Mouse (Mus musculus) intestine, postnatal 0 days (tissue): ENCODE data around the gene Olfr652. TPM values are rescaled to one million over a fixed set of nuclear protein-coding genes. Genes with fewer than 3 reads are reported as not detected.

Experiments
- ATAC-seq: fragments of 200-750 bp; cut with Nextera tagmentation; 2 replicates; pipeline ENCODE4 v1.8.0; 2017; ENCODE audit warnings: mild to moderate bottlenecking, moderate TSS enrichment, moderate library complexity
- H3K27ac ChIP-seq: fragments of 300-500 bp; sonication (generic); 2 replicates; pipeline ENCODE4 v1.5.1; 2014; ENCODE audit warnings: mild to moderate bottlenecking, low read depth, low read length, moderate library complexity
- H3K27me3 ChIP-seq: fragments of 300-500 bp; sonication (generic); replicated peaks from 2 replicates; pipeline ENCODE4 v1.6.1; 2014; ENCODE audit warnings: low read length, mixed read lengths; ENCODE audit not compliant: control insufficient read depth, insufficient read depth
- H3K36me3 ChIP-seq: fragments of 300-500 bp; sonication (generic); 2 replicates; pipeline ENCODE4 v1.6.1; 2014; ENCODE audit warnings: mild to moderate bottlenecking, moderate library complexity; ENCODE audit not compliant: control insufficient read depth, insufficient read depth
- H3K4me1 ChIP-seq: fragments of 300-500 bp; sonication (generic); replicated peaks from 2 replicates; pipeline ENCODE4 v1.6.1; 2014; ENCODE audit warnings: antibody characterized with exemption, low read length, mixed read lengths; ENCODE audit not compliant: control insufficient read depth, insufficient read depth
- H3K4me2 ChIP-seq: fragments of 300-500 bp; sonication (generic); replicated peaks from 2 replicates; pipeline ENCODE4 v1.6.1; 2014; ENCODE audit warnings: low read depth, mild to moderate bottlenecking, moderate library complexity
- H3K4me3 ChIP-seq: fragments of 300-500 bp; sonication (generic); 2 replicates; pipeline ENCODE4 v1.5.1; 2014; ENCODE audit warnings: low read depth, low read length
- H3K9ac ChIP-seq: fragments of 300-500 bp; sonication (generic); 2 replicates; pipeline ENCODE4 v1.6.1; 2014; ENCODE audit warnings: mild to moderate bottlenecking, low read depth, low read length
- H3K9me3 ChIP-seq: fragments of 300-500 bp; sonication (generic); 2 replicates; pipeline ENCODE4 v1.6.1; 2016; ENCODE audit warnings: mixed run types; ENCODE audit not compliant: control insufficient read depth
- CTCF ChIP-seq: sonication (generic); IDR thresholded peaks from 2 replicates; pipeline ENCODE4 v1.5.1; 2016; ENCODE audit warnings: low read depth, mild to moderate bottlenecking, control low read depth, antibody characterized with exemption, moderate library complexity
- WGBS: fragments of 180-500 bp; shearing (Covaris S2); extraction: QIAGEN DNeasy Blood & Tissue Kit; methylation state at CpG from one replicate; pipeline ENCODE4 v1.1.7; 2014; 5-methylcytosine and 5-hydroxymethylcytosine counted together
- polyA plus RNA-seq: library from polyadenylated mRNA; unstranded; fragments of >200 nt; fragmentation: Nextera tagmentation; extraction: Ambion mirVana; gene quantifications from 2 replicates; pipeline ENCODE4 v1.2.1, GENCODE M21; 2015

Olfr652 gene
- polyA plus RNA-seq, 1 experiment from 2014 or later: not detected

DNA sequence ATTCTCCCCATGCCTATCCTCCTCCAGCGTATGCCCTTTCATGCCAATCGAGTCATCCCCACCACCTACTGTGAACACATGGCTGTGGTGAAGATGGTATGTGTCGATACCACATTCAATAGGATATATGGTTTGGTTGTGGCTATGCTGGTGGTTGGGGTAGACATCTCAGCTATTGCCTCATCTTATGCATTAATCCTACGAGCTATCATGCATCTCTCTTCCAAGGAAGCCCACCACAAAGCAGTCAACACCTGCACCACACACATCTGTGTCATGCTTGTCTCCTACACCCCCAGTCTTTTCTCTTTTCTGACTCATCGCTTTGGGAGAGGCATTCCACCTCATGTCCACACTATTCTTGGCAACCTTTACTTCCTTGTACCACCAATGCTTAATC, 27.6 kb downstream of the Olfr652 start:
- H3K36me3 ChIP-seq: no peaks in the 10 kb centered on the region
- 85% methylated on average over 5 of the region's 5 CpGs for WGBS

DNA sequence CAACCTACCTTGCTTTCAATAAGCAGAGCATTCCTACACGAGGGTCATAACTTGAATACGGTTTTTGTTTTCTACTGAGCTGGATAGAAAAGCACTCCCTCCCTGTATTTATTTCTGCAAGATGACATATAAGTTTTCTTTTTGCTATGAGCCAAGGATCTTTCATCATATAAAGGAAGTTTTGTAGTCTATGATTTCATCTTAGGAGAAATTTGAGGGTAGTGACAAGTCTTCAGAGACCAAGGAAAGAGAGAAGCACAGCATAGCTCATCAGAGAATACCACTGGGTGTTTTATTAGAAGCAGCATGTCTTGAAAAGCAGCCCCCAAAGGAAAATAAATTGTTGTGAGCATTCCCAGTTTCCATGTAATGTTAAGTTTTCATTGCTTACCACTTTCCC, 41.0 kb downstream of the Olfr652 start, which contains the start of gene Olfr655:
Gene Olfr655 (minus strand): TSS at position 101 of the 400 bp plus-strand sequence.
- Histone ChIP-seq H3K4me3 (no peak within 1 kb of the TSS), H3K4me1 (no peaks in the 10 kb centered on the region), H3K9me3 (no peaks in the 10 kb centered on the region), H3K27ac (no peak within 1 kb of the TSS), H3K4me2 (no peak within 1 kb of the TSS), H3K9ac (no peak within 1 kb of the TSS), H3K36me3 (no peaks in the 10 kb centered on the region), H3K27me3 (no peaks in the 10 kb centered on the region)
- ATAC-seq: no peak
- WGBS: 88% methylated on average over 2 of the region's 2 CpGs
- TF ChIP-seq CTCF: no peak

More for the DNA sequence above, 27.6 kb downstream of the Olfr652 start:
- no peak for ATAC-seq
- TF ChIP-seq CTCF: no peak
- Histone ChIP-seq H3K4me2 (no peak overlapping the region), H3K9ac (no peak overlapping the region), H3K4me3 (no peak overlapping the region), H3K27me3 (no peaks in the 10 kb centered on the region), H3K27ac (no peak overlapping the region), H3K4me1 (no peaks in the 10 kb centered on the region), H3K9me3 (no peaks in the 10 kb centered on the region)

DNA sequence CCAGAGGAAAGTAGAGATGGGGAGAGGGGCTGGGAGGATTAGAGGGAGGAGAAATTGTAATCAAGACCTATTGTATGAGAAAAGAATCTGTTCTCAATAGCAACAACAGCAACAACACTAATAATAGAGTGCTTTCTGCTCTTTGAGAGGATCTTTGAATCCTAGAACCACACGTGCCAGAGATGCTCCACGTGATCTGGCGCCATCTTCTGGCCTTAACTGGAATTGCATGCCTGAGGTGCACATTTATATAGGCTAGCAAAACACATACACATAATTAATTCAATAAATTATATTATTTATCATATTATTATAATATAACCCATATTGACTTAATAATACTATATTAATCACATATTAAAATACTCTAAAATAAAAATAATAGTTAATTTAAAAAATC, 42.5 kb downstream of the Olfr652 start:
- no peak overlapping the region for H3K9ac ChIP-seq
- WGBS: 9% methylated on average over 3 of the region's 3 CpGs
- no peak overlapping the region for H3K4me2 ChIP-seq
- H3K4me1 ChIP-seq: no peaks in the 10 kb centered on the region
- no peaks in the 10 kb centered on the region for H3K36me3 ChIP-seq
- no peak overlapping the region for H3K4me3 ChIP-seq
- H3K27ac ChIP-seq: no peak overlapping the region
- peak; percentile 89 for TF ChIP-seq CTCF
- peak; percentile 38; the same call in 1 of the 2 replicates for ATAC-seq
- H3K9me3 ChIP-seq: no peaks in the 10 kb centered on the region
- no peaks in the 10 kb centered on the region for H3K27me3 ChIP-seq

DNA sequence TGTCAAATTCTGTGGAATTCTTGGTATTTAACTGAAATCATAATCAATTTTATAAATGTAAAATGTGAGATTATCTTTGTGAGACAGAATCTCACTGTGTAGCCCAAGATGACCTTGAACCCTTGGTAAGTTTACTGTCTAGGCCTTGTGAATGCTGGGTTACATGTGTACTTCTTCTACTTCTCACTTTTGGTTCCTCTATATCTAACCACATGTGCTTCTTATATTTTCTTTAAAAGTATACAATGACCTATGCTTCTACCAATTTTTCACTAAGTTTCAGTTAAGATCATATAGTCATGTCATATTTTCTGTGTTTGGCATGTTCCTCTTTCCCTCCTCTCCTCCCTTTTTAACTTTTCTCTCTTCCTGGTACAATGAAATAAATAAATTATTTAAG, 44.0 kb downstream of the Olfr652 start:
- Histone ChIP-seq H3K9me3 (no peaks in the 10 kb centered on the region), H3K4me3 (no peak overlapping the region), H3K9ac (no peak overlapping the region), H3K4me2 (no peak overlapping the region), H3K27me3 (no peaks in the 10 kb centered on the region), H3K27ac (no peak overlapping the region), H3K4me1 (no peaks in the 10 kb centered on the region), H3K36me3 (no peaks in the 10 kb centered on the region)
- no peak for ATAC-seq
- no peak for TF ChIP-seq CTCF

DNA sequence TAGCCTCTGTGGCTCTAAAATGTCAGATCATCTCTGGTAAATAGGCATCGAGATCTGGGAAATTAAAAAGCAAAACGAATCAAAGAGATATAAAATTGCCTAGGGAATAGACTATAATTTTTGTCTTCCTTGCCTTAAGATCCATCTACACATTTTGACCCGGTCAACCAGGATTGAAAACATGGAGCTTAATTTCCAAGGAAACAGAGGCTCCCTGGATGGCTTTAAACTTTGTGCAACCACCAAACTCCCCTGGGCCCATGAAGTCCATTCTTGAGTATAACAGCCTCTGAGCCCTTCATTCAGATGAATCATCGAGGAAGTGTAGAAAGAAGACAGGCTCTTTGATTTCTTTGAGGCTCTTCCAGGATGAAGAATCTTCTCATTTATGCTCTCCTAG, 53.0 kb downstream of the Olfr652 start, which contains the start of gene Olfr656:
Gene Olfr656 (plus strand): TSS at position 301 of the 400 bp plus-strand sequence.
- Histone ChIP-seq H3K4me1 (no peaks in the 10 kb centered on the region), H3K4me3 (no peak within 1 kb of the TSS), H3K9ac (no peak within 1 kb of the TSS), H3K9me3 (no peaks in the 10 kb centered on the region), H3K27ac (no peak within 1 kb of the TSS), H3K36me3 (no peaks in the 10 kb centered on the region), H3K4me2 (no peak within 1 kb of the TSS), H3K27me3 (no peaks in the 10 kb centered on the region)
- no peak for ATAC-seq
- no peak for TF ChIP-seq CTCF
- WGBS: 75% methylated on average over 4 of the region's 4 CpGs

Other genes with a start within 250 kb of the Olfr652 start
- 23.8 and 26.3 TPM in 2 replicates for gene Trim12a, start 245.4 kb upstream of the Olfr652 start, polyA plus RNA-seq
- gene Trim34b, start 231.4 kb upstream of the Olfr652 start, polyA plus RNA-seq: 0.16 and 0.22 TPM in 2 replicates
- 4.8 and 5.0 TPM in 2 replicates for gene Trim12c, start 207.5 kb upstream of the Olfr652 start, polyA plus RNA-seq
- 0.23 and 0.24 TPM in 2 replicates for gene Trim30b, start 191.0 kb upstream of the Olfr652 start, polyA plus RNA-seq
- gene Trim30c, start 160.1 kb upstream of the Olfr652 start, polyA plus RNA-seq: 0.10 and 0.14 TPM in 2 replicates
- 5.0 and 5.3 TPM in 2 replicates for gene Trim30a, start 95.7 kb upstream of the Olfr652 start, polyA plus RNA-seq
- gene Trim30d, start 53.1 kb upstream of the Olfr652 start, polyA plus RNA-seq: 18.7 and 18.8 TPM in 2 replicates
- gene Olfr651, start 10.8 kb upstream of the Olfr652 start, polyA plus RNA-seq: not detected in 2 replicates
- 0.03 TPM in 1 of 2 replicates, not detected in the other for gene Olfr653, start 16.4 kb downstream of the Olfr652 start, polyA plus RNA-seq
- gene Olfr654, start 26.1 kb downstream of the Olfr652 start, polyA plus RNA-seq: not detected in 2 replicates
- gene Olfr655, start 40.9 kb downstream of the Olfr652 start, polyA plus RNA-seq: not detected in 2 replicates
- not detected in 2 replicates for gene Olfr656, start 53.1 kb downstream of the Olfr652 start, polyA plus RNA-seq
- not detected in 2 replicates for gene Olfr657, start 63.9 kb downstream of the Olfr652 start, polyA plus RNA-seq
- gene Olfr658, start 86.4 kb downstream of the Olfr652 start, polyA plus RNA-seq: 0.09 TPM in 2 replicates
- not detected in 2 replicates for gene Olfr659, start 105.9 kb downstream of the Olfr652 start, polyA plus RNA-seq
- not detected in 2 replicates for gene Olfr661, start 125.6 kb downstream of the Olfr652 start, polyA plus RNA-seq
- gene Usp17le, start 216.6 kb downstream of the Olfr652 start, polyA plus RNA-seq: not detected in 2 replicates